Comparison of ENCODE assay signal across 8 mouse cellular contexts in genomic region chr6:117254620-117255228, GRCm38 (mm10).
DNase-seq lines count a peak whose midpoint lies in the region; ATAC-seq lines count a peak whose summit lies in the region.

No protein-coding gene starts in this region.

- no peak for ATAC-seq in kidney, embryonic 15.5 days (replicated peaks; ENCODE audit: low FRiP score)

- no peaks in the 10 kb centered on the region for H3K9me3 ChIP-seq in kidney, embryonic 15.5 days (replicated peaks)

- DNase-seq in kidney, adult 11 months: peak; percentile 54
- DNase-seq in brain, embryonic 18.5 days (ENCODE audit: low read depth, low spot score): peak; percentile 76
- peak; percentile 29 to 35 for DNase-seq in frontal cortex, postnatal 25 days (ENCODE audit: low spot score in 2 of 2)
- peak; percentile 80 for DNase-seq in kidney, postnatal 14 days
- peak; percentile 39 for DNase-seq in lung, postnatal 25 days (ENCODE audit: low spot score)
- no peak for DNase-seq in embryo, embryonic 10 days (ENCODE audit: low spot score)
- DNase-seq in urinary bladder, adult 18-20 months (ENCODE audit: low spot score in 2 of 2): no peak

- H3K27ac ChIP-seq in kidney, embryonic 15.5 days: no peak overlapping the region

- 62% methylated on average over 3 of the region's 3 CpGs for WGBS in kidney, embryonic 15.5 days

- peaks cover 26% of the 10 kb centered on the region for H3K4me1 ChIP-seq in kidney, embryonic 15.5 days

- H3K27me3 ChIP-seq in kidney, embryonic 15.5 days: 0 out of 2 replicates have a peak, but pooled peaks cover 3% of the 10 kb centered on the region

- no peak overlapping the region for H3K4me2 ChIP-seq in kidney, embryonic 15.5 days

- no peaks in the 10 kb centered on the region for H3K36me3 ChIP-seq in kidney, embryonic 15.5 days

- no peak overlapping the region for H3K9ac ChIP-seq in kidney, embryonic 15.5 days

- no peak overlapping the region for H3K4me3 ChIP-seq in kidney, embryonic 15.5 days (replicated peaks)

Comparison
In these comparisons a context has a peak if more than half of its experiments do, and no peak if none do; other contexts are left out.
1. DNase-seq: peak in kidney, adult 11 months (single experiment), brain, embryonic 18.5 days (single experiment), frontal cortex, postnatal 25 days (2 of 2), kidney, postnatal 14 days (single experiment) and lung, postnatal 25 days (single experiment); none in embryo, embryonic 10 days (single experiment) and urinary bladder, adult 18-20 months (0 of 2).